Mouse (Mus musculus): ENCODE measurements at regions not wholly inside any gene's neighbourhood (a gene's known extent, or its start where the extent isn't known, plus 50 kb on each side); places are given as distances from the start of the nearest gene placed in this dataset.
"Not testable (repeated sequence)": the region's sequence is repeated elsewhere in the genome, so short reads cannot be mapped to it uniquely, and the experiment has no call there.

DNA sequence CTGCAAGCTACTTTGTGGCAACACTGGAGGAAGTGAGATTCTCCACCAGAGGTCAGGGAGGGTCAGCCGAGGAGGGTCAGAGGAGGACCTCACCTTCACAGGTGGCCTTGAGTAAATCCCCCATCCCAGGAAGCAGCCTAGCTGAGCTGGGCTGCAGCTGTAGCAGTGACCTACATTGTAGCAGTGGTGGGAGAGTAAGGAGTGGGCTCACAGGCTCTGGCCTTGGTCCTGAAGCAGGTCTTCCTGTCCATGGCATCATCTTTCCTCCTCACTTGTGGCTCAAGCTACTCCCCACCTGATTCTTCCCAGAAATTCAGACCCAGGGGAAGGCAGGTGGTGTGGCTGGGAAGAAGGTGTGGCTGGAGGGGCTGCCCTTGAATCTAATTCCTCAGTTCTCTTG lies 84.3 kb downstream of the 1810013L24Rik start:
- not testable (repeated sequence) for DNase-seq (ENCODE audit: low read depth)

DNA sequence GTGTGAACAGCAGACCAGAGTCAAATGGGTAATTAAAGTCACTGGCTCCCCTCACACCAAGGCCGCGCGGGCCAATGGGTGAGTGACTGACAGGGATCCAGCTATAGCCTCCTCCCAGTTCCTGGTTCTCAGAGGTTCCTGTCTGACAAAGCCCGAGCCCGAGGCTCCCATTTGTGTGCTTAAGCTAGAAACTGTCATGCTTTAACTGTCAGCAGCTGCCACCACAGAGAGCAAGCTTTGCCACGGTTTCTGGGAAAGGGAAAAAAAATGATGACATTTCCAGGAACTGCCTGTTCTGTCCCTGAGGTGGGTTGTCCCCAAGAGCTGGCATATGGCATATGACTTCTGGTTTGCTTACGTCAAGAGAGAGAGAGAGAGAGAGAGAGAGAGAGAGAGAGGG lies 86.2 kb downstream of the 1810013L24Rik start:
- DNase-seq (ENCODE audit: low read depth), result no peak

DNA sequence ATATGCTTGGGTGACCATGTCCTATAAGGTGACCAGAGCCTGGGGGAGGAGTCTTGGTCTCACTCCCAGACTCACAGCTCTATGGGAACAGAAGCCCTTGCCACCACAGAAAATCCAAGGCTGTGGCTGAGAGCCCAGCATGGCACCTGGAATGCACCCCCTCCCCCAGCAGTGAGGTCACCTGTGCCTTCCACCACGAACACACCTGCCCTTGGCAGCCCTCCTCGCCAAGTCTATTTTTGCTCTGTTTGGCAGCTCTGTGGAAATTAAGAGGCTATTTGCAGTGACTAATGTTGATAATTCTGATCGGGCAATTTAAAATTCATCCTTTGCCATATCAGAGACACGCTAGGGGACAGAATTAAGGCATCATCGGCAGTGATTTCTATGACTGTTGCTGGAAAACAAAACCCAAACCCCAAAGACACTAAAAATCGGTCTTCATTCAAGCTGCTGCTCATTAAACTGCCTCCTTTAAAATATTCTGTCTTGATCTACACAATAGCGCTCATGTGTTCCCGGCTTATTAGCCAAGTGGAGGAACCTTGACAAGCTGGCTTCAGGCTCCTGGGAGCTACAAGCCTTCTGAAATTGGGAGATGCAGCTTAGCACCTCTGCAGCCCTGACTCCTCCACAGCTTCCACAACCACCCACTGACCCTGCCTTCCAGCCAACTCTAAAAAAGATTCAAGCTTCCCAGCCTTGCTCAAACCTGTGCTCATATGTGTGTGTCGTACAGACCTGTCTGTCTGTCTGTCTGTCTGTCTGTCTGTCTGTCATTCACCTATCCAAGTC lies 89.0 kb downstream of the 1810013L24Rik start:
- no peak for DNase-seq (ENCODE audit: low read depth)

DNA sequence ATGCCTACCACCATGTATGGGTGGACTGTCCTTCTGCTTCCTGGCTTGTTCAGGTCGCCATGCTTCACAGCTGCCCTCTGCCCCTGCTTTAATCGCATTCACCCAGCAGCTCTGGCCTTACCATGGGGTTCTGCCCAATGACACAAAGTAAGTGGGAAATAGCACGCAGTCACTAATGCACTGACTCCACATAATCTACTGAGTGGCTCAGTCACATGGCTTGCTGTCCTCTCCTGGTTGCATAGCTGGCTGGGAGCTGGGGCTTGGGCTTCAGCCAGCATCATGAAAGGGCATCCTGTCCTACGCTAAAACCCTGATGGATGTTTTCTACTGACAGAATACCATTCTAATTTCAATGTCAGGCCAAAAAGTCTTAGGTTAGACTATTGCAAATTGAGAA lies 94.8 kb downstream of the 1810013L24Rik start:
- no peak for DNase-seq (ENCODE audit: low read depth)

DNA sequence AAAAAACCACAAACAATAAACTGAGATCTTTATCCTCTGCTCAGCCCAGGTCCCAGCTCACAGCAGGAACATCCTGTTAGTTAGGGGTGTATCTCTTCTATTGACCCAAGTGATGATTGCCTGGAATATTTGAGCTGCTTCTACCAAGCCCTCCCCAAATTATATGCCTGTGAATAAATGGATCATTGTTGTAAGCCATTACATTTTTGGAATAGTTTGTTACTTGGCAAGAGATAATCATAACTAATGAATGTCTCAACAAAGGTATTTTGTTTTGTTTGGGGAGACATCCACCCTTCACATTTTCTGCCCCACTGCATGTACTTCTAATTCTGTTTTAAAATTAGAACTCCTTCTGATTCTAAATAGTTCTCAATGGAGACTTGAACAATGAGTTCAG lies 102.1 kb downstream of the 1810013L24Rik start:
- DNase-seq (ENCODE audit: low read depth), result no peak

DNA sequence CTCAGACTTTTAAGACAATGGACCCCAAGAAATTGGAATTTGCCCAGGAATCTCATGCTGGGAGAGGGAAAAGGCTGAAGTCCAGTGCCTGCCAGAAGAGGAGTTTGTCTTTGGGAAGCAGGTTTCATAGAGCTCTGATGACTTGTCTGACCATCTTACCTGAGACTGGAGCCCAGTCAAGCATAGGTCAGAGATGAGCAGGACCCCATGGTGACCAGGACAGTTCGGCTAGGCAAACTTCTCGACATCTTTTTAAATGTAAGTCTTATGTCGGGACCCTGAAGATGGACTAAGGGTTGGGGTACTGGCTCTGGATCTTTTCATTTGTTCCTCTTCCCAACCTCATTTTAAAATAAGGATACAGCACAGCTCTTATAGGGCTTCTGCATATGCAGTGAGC lies 103.2 kb downstream of the 1810013L24Rik start:
- no peak for DNase-seq (ENCODE audit: low read depth)

DNA sequence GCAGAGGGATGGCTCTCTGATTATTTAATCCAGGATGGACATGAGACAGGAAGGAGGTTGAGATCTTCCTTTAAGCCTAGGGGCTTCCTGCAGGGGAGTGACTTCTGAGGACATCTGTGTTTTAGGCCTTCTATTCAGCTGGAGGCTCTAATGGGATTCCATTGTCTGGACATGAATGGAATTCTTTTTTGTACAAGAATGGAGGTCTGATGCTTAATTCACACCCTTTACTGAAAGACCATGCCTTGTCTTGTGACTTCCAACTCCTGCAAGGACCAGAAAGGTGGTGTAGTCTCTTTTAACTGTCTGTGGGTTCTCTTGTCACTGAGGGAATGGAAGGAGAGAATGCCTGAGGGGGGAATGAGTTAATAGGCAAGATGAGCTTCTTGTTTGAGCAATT lies 106.5 kb downstream of the 1810013L24Rik start:
- no peak for DNase-seq (ENCODE audit: low read depth)

DNA sequence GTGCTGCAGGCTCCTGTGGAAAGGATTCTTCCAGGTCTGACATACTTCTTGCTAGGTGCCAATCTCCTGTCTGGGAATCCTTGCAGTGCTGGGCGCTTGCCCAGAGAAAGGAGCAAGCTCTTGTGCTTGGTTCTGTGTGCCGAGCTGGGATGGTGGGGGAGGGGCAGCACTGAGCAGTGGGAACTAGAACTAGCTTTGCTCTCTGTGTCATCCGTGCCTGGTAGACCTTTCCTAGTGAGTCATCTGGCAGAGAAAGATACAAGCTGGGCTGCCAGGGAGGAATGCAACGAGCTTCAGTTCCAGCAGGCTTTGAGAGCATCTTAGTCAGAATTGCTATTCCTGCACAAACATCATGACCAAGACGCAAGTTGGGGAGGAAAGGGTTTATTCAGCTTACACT lies 108.6 kb downstream of the 1810013L24Rik start:
- DNase-seq (ENCODE audit: low read depth), result peak; percentile 93

DNA sequence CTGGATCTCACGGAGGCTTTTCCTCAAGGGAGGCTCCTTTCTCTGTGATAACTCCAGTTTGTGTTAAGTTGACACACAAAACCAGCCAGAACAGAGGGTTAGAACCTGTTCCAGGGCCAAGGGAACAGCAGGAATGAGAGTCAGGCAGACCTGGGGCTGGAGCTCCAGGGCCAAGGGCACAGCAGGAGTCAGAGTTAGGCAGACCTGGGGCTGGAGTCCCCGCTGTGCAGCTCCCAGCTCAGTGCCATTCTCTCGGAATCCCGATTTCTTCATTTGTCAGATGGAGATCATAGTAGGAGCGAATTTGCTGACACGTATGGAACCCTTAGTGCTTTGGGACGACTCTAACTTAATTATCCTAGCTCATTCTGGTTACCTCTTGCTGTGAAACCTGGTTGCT lies 109.2 kb downstream of the 1810013L24Rik start:
- no peak for DNase-seq (ENCODE audit: low read depth)

DNA sequence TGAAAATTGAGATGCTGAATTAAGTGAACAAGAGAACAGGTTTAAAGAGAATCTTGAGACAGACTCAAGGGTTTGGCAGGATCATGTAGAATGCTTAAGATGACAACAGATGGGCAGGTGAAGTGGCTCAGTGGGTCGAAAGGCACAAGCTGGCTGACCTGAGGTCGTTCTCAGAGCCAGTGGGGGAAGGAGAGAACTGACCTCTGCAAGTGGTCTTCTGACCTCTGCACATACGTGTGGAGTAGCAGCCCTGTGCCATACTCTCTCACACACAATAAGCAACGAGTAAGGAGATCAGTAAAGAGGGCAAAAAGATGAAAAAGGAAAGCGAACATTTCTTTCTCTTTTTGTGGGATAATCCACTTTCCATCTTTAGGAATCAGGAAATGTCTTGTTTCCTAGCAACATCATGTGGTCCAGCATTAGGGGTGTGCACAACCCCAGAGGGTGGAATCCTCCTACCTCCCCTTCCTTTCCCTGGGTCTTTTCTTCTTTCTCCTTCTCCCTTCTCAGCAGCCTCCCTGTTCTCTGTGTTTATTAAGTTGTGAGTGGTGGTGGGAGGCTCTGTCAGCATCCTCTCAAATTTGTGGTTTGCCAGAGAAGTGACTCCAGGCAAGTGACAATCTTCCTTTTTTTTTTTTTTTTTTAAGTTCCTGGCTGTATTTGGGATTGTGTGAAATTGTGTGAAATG lies 114.7 kb downstream of the 1810013L24Rik start:
- DNase-seq (ENCODE audit: low read depth), result no peak

DNA sequence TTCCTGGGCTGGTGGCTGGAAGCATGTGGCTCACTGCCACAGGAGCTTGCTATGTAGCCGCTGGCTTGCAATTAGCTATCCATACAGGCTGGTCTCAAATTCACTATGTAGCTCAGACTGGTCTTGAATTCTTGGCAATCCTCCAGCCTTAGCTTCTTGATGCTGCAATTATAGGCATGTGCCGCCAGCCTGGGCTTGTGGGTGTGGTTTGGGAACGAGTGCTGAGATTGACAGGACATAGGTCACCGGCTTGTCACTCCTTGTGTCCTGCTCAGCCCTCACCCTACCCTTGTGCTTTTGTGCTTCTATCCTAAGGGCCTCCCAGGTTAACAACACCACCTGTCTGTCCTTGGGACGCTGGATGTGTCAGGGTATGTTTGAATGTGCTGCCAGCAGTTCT lies 117.9 kb downstream of the 1810013L24Rik start:
- DNase-seq (ENCODE audit: low read depth), result no peak

DNA sequence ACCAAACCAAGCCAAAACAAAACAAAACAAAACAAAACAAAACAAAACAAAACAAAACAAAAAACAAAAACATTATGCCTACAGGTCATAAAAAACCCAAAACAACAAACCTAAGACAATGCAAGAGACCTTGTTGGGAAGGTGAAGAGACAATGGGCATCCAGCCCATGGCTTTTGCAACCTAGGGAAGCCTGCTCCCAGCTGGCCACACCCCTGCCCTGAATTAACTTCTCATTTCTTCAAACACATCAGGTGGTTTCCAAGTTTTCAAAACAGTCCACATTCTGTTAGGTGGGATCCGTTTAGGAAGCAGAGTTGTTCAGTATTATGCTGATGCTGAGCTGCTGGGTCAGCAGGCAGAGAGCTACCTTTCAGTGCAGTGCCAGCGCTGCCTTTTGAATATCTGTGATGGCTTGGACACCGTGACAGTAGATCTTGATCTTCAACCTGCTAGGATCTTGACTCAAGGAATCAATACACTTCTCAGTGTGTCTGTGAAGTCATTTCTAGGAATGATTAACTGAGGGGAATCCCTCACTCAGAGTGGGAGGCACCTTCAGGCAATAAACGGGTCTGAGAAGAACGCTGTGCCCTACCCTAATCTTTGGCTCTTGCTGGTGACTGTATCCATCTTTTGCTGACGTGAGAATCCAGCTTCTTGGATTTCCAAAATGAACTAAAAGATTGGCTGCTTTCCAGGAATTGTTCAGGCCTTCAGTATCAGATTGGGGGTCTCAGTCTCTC lies 121.4 kb downstream of the 1810013L24Rik start:
- no peak for DNase-seq (ENCODE audit: low read depth)

DNA sequence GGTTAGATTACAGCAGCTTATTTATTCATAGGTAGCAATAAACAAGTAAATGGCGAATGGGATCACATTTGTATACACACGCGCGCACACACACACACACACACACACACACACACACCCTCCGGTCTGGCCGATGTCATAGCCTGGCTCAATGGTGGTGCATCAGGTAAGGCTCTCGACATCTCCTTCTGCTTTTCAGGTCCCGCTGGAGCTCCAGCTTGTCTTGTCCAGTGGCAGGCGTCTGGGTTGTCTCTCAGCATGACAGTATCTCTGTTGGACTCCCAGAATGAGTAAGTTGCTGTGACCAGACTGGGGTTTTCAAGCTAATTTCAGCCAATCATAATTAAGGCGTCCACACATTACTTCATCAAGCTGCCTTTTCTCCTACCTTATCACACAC lies 131.8 kb downstream of the 1810013L24Rik start:
- DNase-seq (ENCODE audit: low read depth), result no peak

DNA sequence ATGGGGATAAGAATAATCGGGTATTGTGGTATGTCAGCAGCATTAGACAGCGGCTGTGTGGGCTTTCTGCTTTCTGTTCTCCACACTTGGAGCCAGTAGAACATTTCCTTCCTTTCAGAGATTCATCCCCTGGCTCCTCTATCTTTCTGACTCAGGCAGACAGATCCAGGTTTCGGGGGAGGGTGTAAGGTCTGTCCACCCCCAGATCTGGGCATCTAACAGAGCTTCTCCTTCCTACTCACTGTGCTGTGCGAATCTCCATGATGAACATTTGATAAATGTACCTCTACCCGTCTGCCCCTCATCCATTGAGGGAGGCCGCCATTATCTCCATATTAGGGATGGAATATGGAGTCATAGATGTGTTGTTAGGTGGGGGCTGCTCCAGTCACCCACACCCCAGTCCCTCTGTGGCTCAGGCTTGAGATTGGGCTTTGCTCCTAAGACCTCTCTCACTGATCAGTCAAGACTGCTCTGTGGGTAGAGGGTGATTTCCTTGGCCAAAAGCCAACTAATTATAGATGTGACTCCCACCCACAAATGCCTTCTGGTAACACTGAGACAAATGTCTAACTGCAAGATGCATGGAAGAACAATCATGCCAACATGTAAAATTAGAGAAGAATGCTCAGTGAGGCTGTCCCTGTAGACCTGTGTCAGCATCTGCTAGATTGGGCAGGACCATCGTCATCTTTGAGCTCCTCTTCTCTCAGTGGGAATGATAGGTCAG lies 163.8 kb downstream of the 1810013L24Rik start:
- no peak for DNase-seq (ENCODE audit: low read depth)

DNA sequence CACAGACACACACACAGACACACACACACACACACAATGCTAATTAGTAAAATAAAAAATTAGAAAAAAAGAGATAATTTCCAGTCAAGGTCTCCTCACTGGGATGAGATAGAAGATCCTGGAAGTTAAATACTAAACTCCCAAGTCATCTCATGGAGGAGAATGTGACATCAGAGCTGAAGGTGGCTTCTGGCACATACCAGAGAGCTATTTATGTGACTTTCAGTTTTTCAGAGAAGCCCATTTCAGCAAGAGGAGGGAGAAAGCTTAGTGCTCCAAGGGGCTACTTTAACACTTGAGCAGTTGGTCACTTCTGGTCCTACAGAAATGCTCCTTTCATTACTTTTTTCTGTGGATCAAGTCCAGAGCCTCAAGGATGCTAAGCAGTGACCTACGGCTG lies 164.6 kb downstream of the 1810013L24Rik start:
- no peak for DNase-seq (ENCODE audit: low read depth)

DNA sequence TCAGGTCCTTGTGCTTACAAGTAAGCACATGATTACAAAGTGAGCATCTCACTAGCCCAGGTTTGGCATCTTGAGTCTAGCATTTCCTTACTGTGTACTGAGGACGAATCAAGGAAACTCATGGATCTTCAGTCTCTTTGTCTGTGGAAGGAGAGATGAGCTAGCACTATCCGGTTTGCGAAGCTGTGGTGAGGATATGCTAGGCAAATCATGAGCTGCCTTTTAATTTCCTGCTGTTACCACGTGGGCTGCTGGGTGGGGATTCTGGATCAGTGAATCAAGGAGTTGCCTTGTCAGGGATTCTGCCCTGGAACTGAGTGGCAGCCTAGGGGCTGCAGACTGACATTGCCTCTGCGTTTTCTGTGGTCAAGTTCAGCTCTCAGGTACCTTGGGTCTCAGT lies 167.3 kb downstream of the 1810013L24Rik start:
- no peak for DNase-seq (ENCODE audit: low read depth)

DNA sequence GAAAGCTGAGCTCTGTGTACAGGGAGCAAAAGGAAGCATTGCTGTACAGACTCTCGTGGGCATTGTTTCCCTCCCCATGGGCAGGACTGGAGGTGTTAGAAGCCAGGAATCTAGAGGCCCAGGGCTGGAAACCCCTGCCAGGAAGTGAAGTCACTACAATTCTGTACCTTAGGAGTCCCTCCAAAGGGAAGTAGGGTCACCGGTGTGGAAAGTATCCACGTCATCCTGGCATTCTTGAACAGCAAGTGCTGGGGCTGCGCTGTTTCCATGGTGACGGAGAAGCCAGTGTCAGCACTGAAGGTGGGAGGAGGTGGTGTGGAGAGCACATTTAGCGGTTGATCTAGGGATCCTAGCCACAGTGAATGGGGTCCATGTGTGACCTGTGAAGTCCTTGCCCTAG lies 174.1 kb downstream of the 1810013L24Rik start:
- DNase-seq (ENCODE audit: low read depth), result peak; percentile 7

DNA sequence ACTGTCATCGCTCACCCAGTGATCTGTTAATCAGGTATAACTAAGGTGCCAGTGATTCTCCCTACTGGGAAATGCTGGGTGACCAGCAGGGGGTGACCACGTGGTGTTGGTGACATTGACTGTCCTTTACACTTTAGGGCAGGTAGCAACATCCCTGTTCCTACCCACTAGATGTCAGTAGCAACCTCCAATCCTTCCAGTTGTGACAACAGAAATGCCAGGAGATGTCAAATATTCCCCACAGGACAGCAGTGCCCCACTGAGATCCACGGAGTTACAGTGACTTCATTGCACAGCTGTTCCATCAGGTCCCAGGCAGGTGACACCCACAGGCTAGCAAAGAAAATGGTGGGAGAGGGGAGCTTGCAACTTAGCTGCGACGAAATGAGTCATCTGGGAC lies 176.0 kb downstream of the 1810013L24Rik start:
- no peak for DNase-seq (ENCODE audit: low read depth)

DNA sequence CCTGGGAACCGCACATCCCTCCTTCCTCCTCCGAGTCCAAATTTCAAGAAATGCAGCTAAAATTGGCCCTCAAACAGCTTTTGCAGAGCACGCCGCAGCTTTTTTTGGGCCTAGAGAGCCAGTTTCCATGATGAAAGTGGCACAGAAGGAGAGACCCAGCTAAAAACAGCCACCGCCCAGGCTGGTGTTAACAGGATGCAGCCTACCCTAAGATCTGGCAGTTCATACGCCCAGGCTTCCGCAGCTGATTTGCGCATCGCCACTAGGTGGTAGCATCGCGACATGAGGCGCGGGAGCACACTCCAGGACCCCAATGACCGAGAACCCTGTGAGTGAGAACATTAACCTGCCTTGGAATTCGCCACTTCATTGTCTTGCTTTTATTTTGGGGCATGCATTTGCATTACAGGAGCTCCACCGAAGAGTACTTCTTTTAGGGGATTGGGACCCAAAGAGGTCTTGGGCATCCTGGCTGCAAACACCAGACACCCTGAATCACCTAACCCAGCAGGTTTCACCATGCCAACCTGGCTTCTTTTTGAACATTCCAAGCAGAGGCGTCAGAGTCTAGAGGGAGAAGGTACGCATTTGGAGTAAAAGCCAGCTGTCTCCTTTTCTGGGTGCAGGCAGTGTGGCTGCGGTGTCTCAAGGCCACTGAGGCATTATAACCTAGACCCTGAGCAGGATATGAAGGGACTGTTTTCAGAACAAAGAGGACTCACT lies 179.6 kb downstream of the 1810013L24Rik start:
- DNase-seq (ENCODE audit: low read depth), result peak; percentile 86

DNA sequence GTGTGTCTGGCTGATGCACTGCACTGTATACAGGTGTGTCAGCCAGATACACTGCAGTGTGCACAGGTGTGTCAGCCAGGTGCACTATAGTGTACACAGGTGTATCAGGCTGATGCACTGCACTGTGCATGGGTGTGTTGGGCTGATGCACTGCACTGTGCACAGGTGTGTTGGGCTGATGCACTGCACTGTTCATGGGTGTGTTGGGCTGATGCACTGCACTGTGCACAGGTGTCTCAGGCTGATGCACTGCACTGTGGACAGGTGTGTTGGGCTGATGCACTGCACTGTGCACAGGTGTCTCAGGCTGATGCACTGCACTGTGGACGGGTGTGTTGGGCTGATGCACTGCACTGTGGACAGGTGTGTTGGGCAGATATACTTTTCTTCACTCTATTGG lies 181.2 kb downstream of the 1810013L24Rik start:
- no peak for DNase-seq (ENCODE audit: low read depth)

DNA sequence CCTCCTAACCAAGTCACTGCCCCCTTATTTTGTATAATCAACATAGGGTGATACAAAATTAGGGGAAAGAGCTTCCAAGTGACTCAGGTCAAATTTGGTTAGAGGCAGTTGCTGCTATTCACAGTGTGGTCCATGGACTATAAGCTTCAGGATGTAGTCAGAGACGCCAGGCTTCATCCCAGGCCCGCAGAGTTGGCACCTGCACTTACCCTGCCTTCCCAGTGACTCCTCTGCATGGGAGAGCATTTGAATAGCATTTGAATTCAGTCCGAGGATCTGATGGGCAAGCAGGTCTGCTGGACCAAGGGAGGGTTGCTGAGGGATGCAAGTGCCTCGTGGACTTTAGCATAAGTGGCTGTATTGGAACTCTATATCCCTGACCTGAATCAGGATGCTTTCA lies 181.8 kb downstream of the 1810013L24Rik start:
- DNase-seq (ENCODE audit: low read depth), result no peak

Measured in NIH3T3 (cell line).